Mouse (Mus musculus) MEL-GATA-1-ER (cell line): ENCODE measurements around the gene Fbxo34.
"Not testable (repeated sequence)": the region's sequence is repeated elsewhere in the genome, so short reads cannot be mapped to it uniquely, and the experiment has no call there.

ENCODE experiments used
- DNase-seq: peaks from one replicate; pipeline ENCODE4 v3.0.0-alpha.2; 2012; ENCODE audit warnings: low read depth; ENCODE audit errors: extremely low read depth

The Fbxo34 gene

GRCm38 (mm10) chr14:47450121-47450520, at the start of gene Fbxo34:
Fbxo34 (plus strand) TSS chr14:47450421.
- DNase-seq, result not testable (repeated sequence)

- DNase-seq, result no peak
Measured at GRCm38 (mm10) chr14:47402735-47403134, 47.5 kb upstream of the Fbxo34 start.

GRCm38 (mm10) chr14:47406000-47406399, 44.2 kb upstream of the Fbxo34 start:
- no peak for DNase-seq

- no peak for DNase-seq
Measured at GRCm38 (mm10) chr14:47417346-47417745, 32.9 kb upstream of the Fbxo34 start.

GRCm38 (mm10) chr14:47417775-47418665, 32.2 kb upstream of the Fbxo34 start, which contains the start of gene Dlgap5:
Dlgap5 (minus strand) TSS chr14:47418407.
- peak; percentile 92 for DNase-seq

GRCm38 (mm10) chr14:47418666-47418991, 31.6 kb upstream of the Fbxo34 start:
- DNase-seq, result no peak

- no peak for DNase-seq
Measured at GRCm38 (mm10) chr14:47419034-47419625, 31.1 kb upstream of the Fbxo34 start.

- peak; percentile 74 for DNase-seq
Measured at GRCm38 (mm10) chr14:47419723-47420276, 30.4 kb upstream of the Fbxo34 start.

GRCm38 (mm10) chr14:47421606-47422005, 28.6 kb upstream of the Fbxo34 start:
- DNase-seq, result no peak

GRCm38 (mm10) chr14:47422466-47422865, 27.8 kb upstream of the Fbxo34 start:
- no peak for DNase-seq

GRCm38 (mm10) chr14:47432987-47433386, 17.2 kb upstream of the Fbxo34 start:
- DNase-seq, result no peak

- DNase-seq, result no peak
Measured at GRCm38 (mm10) chr14:47438947-47439346, 11.3 kb upstream of the Fbxo34 start.

- peak; percentile 11 for DNase-seq
Measured at GRCm38 (mm10) chr14:47444907-47445306, 5.3 kb upstream of the Fbxo34 start.

- no peak for DNase-seq
Measured at GRCm38 (mm10) chr14:47445331-47446095, 4.7 kb upstream of the Fbxo34 start.

- no peak for DNase-seq
Measured at GRCm38 (mm10) chr14:47459556-47459955, 9.3 kb downstream of the Fbxo34 start.

- DNase-seq, result no peak
Measured at GRCm38 (mm10) chr14:47461997-47462396, 11.8 kb downstream of the Fbxo34 start.

- DNase-seq, result no peak
Measured at GRCm38 (mm10) chr14:47462453-47462852, 12.2 kb downstream of the Fbxo34 start.

GRCm38 (mm10) chr14:47462877-47463460, 12.7 kb downstream of the Fbxo34 start:
- no peak for DNase-seq

GRCm38 (mm10) chr14:47464426-47464825, 14.2 kb downstream of the Fbxo34 start:
- no peak for DNase-seq

GRCm38 (mm10) chr14:47465468-47466175, 15.4 kb downstream of the Fbxo34 start:
- DNase-seq, result no peak

- DNase-seq, result peak; percentile 70
Measured at GRCm38 (mm10) chr14:47472359-47472742, 22.1 kb downstream of the Fbxo34 start.
